Mouse (Mus musculus) right cerebral cortex, postnatal 10 days (tissue): ENCODE data around the gene Mlf2.

ENCODE experiments used
- DNase-seq, 2 experiments: peaks; one replicate each; pipeline ENCODE4 v3.0.0; 2021; ENCODE audit warnings: low spot score in 2 of 2

Gene Mlf2

GRCm38 (mm10) chr6:124934670-124935069 is 3.5 kb downstream of the Mlf2 start:
- DNase-seq = peak in 1 of 2 experiments; percentile 30

- no peak for DNase-seq
Measured at GRCm38 (mm10) chr6:124936681-124937080, 5.5 kb downstream of the Mlf2 start.

GRCm38 (mm10) chr6:124937493-124937892 is 6.3 kb downstream of the Mlf2 start:
- no peak for DNase-seq

GRCm38 (mm10) chr6:124938554-124938953 is 7.4 kb downstream of the Mlf2 start:
- DNase-seq = no peak

- no peak for DNase-seq
Measured at GRCm38 (mm10) chr6:124941679-124942078, 10.5 kb downstream of the Mlf2 start.

- no peak for DNase-seq
Measured at GRCm38 (mm10) chr6:124943526-124943925, 12.3 kb downstream of the Mlf2 start.

- DNase-seq = no peak
Measured at GRCm38 (mm10) chr6:124953991-124954715, 23.0 kb downstream of the Mlf2 start.

- no peak for DNase-seq
Measured at GRCm38 (mm10) chr6:124955212-124955611, 24.0 kb downstream of the Mlf2 start.

GRCm38 (mm10) chr6:124958127-124958526 is 26.9 kb downstream of the Mlf2 start:
- DNase-seq = no peak

GRCm38 (mm10) chr6:124959960-124960359 is 28.8 kb downstream of the Mlf2 start:
- no peak for DNase-seq

- no peak for DNase-seq
Measured at GRCm38 (mm10) chr6:124961021-124961420, 29.8 kb downstream of the Mlf2 start.

- DNase-seq = no peak
Measured at GRCm38 (mm10) chr6:124964638-124965037, 33.5 kb downstream of the Mlf2 start.

GRCm38 (mm10) chr6:124965088-124965719 is 34.0 kb downstream of the Mlf2 start, which contains the start of gene Cops7a:
Gene Cops7a, minus strand, starts transcription at chr6:124965538.
- peak; percentile 96 to 97 for DNase-seq

- DNase-seq = no peak
Measured at GRCm38 (mm10) chr6:124965747-124966146, 34.6 kb downstream of the Mlf2 start.

GRCm38 (mm10) chr6:124966466-124967118 is 35.4 kb downstream of the Mlf2 start:
- no peak for DNase-seq

GRCm38 (mm10) chr6:124967766-124968165 is 36.6 kb downstream of the Mlf2 start:
- peak; percentile 54 to 56 for DNase-seq
